Mouse (Mus musculus) intestine, embryonic 14.5 days (tissue): ENCODE results near the gene Fxn. TPM values are rescaled to one million over a fixed set of nuclear protein-coding genes. Genes with fewer than 3 reads are reported as not detected.
A peak's percentile ranks its signal among the peaks of the same experiment; 100 is the strongest.

Source experiments
- ATAC-seq: fragments of 200-750 bp; cut with Nextera tagmentation; replicated peaks from 2 replicates; pipeline ENCODE4 v1.8.0; 2017; ENCODE audit warnings: low read depth, moderate number of reproducible peaks, moderate TSS enrichment, moderate library complexity; ENCODE audit not compliant: low FRiP score, low TSS enrichment
- DNase-seq: peaks from one replicate; pipeline ENCODE4 v3.0.0-alpha.2; 2018; ENCODE audit warnings: low spot score
- H3K27ac ChIP-seq: fragments of 300-500 bp; sonication (generic); 2 replicates; pipeline ENCODE4 v1.5.1; 2014; ENCODE audit warnings: low read depth, mild to moderate bottlenecking, control low read depth
- H3K27me3 ChIP-seq: fragments of 300-500 bp; sonication (generic); replicated peaks from 2 replicates; pipeline ENCODE4 v1.6.1; 2014; ENCODE audit warnings: low read length, control low read depth; ENCODE audit not compliant: control insufficient read depth, insufficient read depth
- H3K36me3 ChIP-seq: fragments of 300-500 bp; sonication (generic); 2 replicates; pipeline ENCODE4 v1.6.1; 2014; ENCODE audit warnings: low read length, control low read depth; ENCODE audit not compliant: control insufficient read depth, insufficient read depth
- H3K4me1 ChIP-seq: fragments of 300-500 bp; sonication (generic); replicated peaks from 2 replicates; pipeline ENCODE4 v1.6.1; 2014; ENCODE audit warnings: low read length, control low read depth, mixed read lengths; ENCODE audit not compliant: control insufficient read depth, insufficient read depth
- H3K4me2 ChIP-seq: fragments of 300-500 bp; sonication (generic); 2 replicates; pipeline ENCODE4 v1.6.1; 2014; ENCODE audit warnings: low read length
- H3K4me3 ChIP-seq: fragments of 300-500 bp; sonication (generic); 2 replicates; pipeline ENCODE4 v1.5.1; 2014; ENCODE audit warnings: low read depth, low read length, control low read depth, mixed read lengths
- H3K9ac ChIP-seq: fragments of 300-500 bp; sonication (generic); 2 replicates; pipeline ENCODE4 v1.6.1; 2014; ENCODE audit warnings: mild to moderate bottlenecking, low read length
- H3K9me3 ChIP-seq: fragments of 300-500 bp; sonication (generic); 2 replicates; pipeline ENCODE4 v1.6.1; 2016; ENCODE audit warnings: low read length, control low read depth; ENCODE audit not compliant: control insufficient read depth
- WGBS: fragments of 180-500 bp; shearing (Covaris S2); extraction: QIAGEN DNeasy Blood & Tissue Kit; methylation state at CpG from one replicate; pipeline ENCODE4 v1.1.7; 2014; 5-methylcytosine and 5-hydroxymethylcytosine counted together
- polyA plus RNA-seq: library from polyadenylated mRNA; unstranded; fragments of >200 nt; fragmentation: Nextera tagmentation; extraction: Ambion mirVana; gene quantifications from 2 replicates; pipeline ENCODE4 v1.2.1, GENCODE M21; 2014

Gene Fxn
- polyA plus RNA-seq, 1 experiment from 2014 or later, result 46.5 TPM

DNA sequence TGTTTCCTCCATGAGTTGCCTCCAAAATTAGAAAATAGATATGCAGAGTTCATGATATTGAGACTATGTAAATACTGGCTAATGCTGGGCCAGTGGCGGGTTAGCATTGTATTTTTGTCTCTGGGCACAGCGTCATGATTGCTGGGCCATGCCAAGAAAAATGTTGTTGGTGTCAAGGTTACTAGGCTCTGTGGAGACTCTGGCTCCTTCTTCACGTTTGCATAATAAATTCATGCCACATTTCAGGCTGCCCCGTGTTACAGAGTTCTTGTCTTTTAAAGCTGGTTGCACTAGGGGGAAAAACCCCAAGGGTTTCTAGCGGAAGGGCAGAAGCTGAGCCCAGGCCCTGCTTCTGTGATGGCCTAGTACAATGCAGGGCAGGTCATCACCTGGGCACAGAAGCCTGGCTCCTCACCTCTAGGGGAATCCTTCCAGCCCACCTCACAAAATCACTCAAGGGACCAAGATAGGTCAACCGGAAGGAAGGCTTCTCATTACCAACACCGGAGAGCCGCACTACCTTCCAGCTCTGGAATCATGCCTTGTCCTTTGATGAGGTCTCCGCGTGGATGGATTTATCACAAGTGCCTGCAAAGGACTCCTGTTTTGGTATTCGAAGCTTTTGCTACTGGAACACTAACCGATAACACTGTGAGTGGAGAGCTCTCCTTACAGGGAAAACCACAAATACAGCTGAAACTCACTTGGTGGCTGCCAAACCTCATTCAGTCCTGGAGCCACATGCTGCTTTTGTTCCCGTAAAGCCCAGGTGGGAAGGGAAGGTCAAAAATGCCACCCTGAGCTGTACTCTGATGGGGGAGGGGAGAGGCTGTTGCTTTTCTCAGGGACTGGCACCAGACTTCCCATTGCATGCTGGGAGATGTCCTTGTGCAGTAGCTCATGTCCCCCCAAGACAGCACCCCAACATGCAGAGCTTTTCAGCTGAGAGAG, 27.1 kb upstream of the Fxn start:
- H3K9ac ChIP-seq, result no peak overlapping the region
- ATAC-seq, result no peak
- no peak overlapping the region for H3K4me2 ChIP-seq
- DNase-seq, result no peak
- H3K4me3 ChIP-seq, result no peak overlapping the region
- no peaks in the 10 kb centered on the region for H3K9me3 ChIP-seq
- H3K27me3 ChIP-seq, result no peaks in the 10 kb centered on the region
- H3K36me3 ChIP-seq, result no peaks in the 10 kb centered on the region
- 65% methylated on average over 13 of the region's 13 CpGs for WGBS
- no peak overlapping the region for H3K27ac ChIP-seq
- 0 out of 2 replicates have a peak, but pooled peaks cover 9% of the 10 kb centered on the region for H3K4me1 ChIP-seq

DNA sequence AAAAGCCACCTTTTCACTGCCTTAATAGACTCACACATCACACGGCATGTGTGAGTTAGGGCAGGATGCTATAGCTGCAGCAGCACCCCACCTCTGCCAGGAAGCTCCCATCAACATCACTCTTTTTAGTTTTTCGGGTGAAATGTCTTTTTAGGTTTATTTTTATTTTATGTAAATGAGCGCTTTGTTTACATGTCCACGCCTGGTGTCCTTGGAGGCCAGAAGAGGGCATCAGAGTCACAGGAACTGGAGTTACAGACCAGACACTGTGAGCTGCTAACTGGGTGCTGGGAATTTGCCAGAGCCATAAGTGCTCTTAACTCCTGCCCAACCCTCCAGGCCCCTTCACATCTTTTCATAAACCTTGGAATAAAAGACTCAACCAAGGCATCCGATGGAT, 25.9 kb upstream of the Fxn start:
- Histone ChIP-seq H3K27me3 (no peaks in the 10 kb centered on the region), H3K4me1 (0 out of 2 replicates have a peak, but pooled peaks cover 9% of the 10 kb centered on the region), H3K27ac (no peak overlapping the region), H3K36me3 (no peaks in the 10 kb centered on the region), H3K9me3 (no peaks in the 10 kb centered on the region), H3K4me2 (no peak overlapping the region), H3K9ac (no peak overlapping the region), H3K4me3 (no peak overlapping the region)
- no peak for ATAC-seq
- no peak for DNase-seq
- WGBS, result 91% methylated on average over 5 of the region's 5 CpGs

DNA sequence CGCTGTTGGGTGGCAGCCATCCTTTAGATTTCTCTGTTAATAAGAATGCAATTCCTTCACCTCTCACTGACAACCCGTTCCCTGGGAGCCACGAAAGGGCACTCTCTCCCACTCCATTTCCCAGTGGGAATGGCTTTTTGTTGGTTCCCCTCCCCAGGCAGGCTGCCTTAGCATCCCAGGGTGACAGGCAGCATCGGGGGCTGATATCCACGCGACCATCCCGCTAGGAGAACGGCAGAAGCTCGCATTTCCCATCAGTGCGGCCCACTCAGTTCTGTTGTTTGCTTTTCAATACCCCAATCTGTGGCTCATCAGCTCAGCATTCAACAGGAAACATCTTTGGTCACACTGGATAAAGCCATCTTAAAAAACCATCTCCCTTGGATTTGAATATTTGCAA, 21.8 kb upstream of the Fxn start:
- ATAC-seq (no peak), DNase-seq (no peak)
- Histone ChIP-seq H3K4me2 (no peak overlapping the region), H3K9me3 (no peaks in the 10 kb centered on the region), H3K9ac (no peak overlapping the region), H3K4me3 (no peak overlapping the region), H3K4me1 (no peaks in the 10 kb centered on the region), H3K27me3 (no peaks in the 10 kb centered on the region), H3K36me3 (no peaks in the 10 kb centered on the region), H3K27ac (no peak overlapping the region)
- WGBS, result 59% methylated on average over 10 of the region's 10 CpGs

DNA sequence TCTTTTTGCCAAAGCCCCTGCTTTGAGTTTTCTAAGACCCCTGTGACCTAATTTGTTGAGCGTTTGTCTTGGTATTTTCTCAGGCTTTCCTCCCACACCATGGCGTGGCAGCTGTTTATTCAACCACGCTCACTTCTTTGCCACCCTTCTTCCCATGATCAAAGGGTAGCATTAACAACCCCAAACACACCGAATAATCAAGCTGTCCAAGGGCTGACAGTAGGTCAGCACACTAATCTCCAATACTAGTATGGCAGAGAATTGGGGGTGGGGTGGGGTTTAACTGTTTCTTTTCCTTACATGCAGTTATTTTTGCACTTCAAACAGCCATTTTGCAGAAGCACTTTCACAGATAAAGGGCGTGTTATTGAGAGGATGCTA, 21.4 kb upstream of the Fxn start:
- Histone ChIP-seq H3K9ac (no peak overlapping the region), H3K27ac (no peak overlapping the region), H3K9me3 (no peaks in the 10 kb centered on the region), H3K4me1 (no peaks in the 10 kb centered on the region), H3K27me3 (no peaks in the 10 kb centered on the region), H3K36me3 (no peaks in the 10 kb centered on the region), H3K4me3 (no peak overlapping the region), H3K4me2 (no peak overlapping the region)
- 24% methylated on average over 5 of the region's 5 CpGs for WGBS
- ATAC-seq, result no peak
- DNase-seq, result no peak

DNA sequence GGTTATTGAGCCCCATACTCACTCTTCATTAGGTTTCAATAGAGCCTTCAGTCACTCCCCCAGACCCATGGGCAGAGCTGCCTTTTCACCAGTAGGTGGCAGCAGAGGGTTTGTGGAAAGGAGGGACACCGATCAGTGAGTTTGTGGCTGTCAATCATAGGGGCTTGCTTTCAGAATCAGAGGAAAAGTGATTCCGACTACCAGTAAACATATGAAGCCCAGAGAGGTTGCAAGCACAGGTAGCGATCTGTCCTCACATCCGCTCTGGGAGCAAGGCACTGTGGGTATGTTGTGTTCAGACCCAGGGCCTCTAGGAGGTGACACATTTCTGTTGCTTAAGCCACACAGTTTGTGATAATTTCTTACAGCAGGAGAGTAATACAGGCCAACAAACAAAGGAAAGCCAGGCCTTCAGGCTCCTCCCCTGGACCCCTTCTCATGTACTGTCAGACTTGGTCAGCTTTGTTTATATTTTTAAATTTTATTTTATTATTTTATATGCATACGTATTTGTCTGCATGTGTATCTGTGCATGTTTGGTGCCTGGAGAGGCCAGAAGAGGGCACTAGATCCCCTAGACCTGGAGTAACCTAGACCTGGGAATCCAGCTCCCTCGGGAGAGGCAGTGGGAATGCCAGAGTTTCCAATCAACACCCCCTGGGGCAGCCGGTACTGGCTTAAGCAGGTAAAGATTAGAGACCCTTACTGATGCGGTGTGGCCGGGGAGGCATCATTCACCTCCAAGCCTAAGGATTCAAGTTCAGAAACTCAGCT, 20.8 kb upstream of the Fxn start:
- ATAC-seq, result peak; percentile 84
- 10% methylated on average over 9 of the region's 9 CpGs for WGBS
- Histone ChIP-seq H3K4me2 (peak overlapping the region; percentile 32), H3K4me1 (no peaks in the 10 kb centered on the region), H3K27ac (no peak overlapping the region), H3K4me3 (peak overlapping the region; percentile 11; the same call in 1 of the 2 replicates), H3K9ac (no peak overlapping the region), H3K27me3 (no peaks in the 10 kb centered on the region), H3K36me3 (no peaks in the 10 kb centered on the region), H3K9me3 (no peaks in the 10 kb centered on the region)
- peak; percentile 82 for DNase-seq

DNA sequence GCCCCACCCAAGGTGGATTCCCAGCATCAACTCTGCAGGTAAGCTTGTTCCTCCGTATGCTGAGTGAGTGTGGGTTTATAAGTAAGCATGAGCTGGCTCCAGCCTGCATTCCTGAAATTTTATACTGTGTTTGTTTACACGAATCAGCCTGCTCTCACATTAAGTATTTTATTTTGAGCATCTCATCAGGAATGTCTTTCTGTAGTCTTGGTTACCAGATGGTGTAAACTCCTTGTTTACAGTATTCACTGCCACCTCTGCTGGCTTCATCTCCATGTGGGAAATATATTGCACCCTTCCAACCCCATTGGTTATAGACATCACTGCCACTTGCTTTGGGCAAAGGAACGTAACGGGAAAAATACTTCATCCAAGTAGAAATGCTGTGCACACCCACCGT, 13.1 kb upstream of the Fxn start:
- no peaks in the 10 kb centered on the region; the same call in 1 of the 2 replicates for H3K36me3 ChIP-seq
- DNase-seq, result no peak
- no peak overlapping the region for H3K9ac ChIP-seq
- no peaks in the 10 kb centered on the region for H3K9me3 ChIP-seq
- no peak overlapping the region for H3K4me2 ChIP-seq
- no peaks in the 10 kb centered on the region for H3K4me1 ChIP-seq
- no peak for ATAC-seq
- WGBS, result 61% methylated on average over 5 of the region's 5 CpGs
- H3K27ac ChIP-seq, result no peak overlapping the region
- no peak overlapping the region for H3K4me3 ChIP-seq
- no peaks in the 10 kb centered on the region for H3K27me3 ChIP-seq

DNA sequence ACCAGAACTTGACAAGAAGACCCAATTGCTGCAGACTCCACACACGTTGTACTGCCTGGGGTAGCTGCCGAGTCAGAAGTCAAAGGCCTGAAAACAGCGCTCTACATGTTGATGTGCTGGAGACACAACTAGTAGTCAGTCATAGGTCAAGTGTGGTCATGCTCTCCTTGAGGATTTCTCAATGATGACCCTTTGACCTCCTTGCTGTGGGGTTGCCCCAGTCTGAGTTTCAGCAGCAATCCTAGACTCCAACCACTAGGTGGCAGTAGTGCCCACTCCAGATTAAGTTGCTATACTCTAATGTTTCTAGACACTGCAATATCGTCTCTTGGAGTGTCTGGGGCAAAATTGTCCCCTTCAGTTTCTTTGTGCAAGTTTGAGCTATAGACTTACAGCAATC, 3.8 kb upstream of the Fxn start:
- H3K36me3 ChIP-seq, result no peaks in the 10 kb centered on the region
- no peak overlapping the region for H3K27ac ChIP-seq
- H3K9ac ChIP-seq, result no peak overlapping the region
- ATAC-seq (no peak), DNase-seq (peak; percentile 60)
- no peak overlapping the region for H3K4me3 ChIP-seq
- 62% methylated on average over 4 of the region's 4 CpGs for WGBS
- H3K9me3 ChIP-seq, result no peaks in the 10 kb centered on the region
- H3K4me2 ChIP-seq, result no peak overlapping the region
- H3K4me1 ChIP-seq, result peaks cover under 1% of the 10 kb centered on the region
- H3K27me3 ChIP-seq, result no peaks in the 10 kb centered on the region

DNA sequence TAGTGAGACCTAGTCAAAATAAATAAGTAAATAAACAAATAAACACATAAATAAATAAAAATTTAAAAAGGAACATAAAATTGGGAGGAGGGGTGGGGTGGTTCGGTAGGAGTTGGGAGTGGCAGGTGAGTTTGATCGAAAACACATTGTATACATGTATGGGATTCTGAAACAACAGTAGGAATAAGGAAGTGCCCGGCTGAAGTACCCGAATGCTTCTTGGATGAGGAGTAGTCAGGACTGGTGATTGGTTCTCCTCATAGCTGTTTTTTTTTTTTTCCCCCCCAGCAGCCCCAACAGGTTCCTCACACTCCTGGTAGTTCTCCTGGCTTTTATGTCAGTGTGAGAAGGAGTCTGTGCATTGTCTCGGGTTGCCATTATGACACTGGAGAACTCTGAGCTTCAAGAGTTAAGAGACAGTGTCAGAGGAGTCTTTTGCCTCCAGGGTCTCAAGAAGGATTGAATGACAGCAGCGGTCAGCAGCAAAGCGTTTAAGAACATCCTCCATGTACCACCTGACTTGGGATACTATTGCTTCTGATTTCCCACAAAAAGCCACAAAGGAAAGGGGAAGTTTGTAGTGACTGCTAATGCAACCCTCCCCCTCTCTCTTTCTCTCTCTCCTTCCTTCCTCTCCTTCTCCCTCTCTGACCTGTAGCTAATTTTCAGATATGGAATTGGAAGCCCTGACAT, 1.0 kb upstream of the Fxn start:
- ATAC-seq (no peak; the same call in 1 of the 2 replicates), DNase-seq (no peak)
- Histone ChIP-seq H3K27ac (no peak overlapping the region), H3K4me2 (peak overlapping the region; percentile 84), H3K9me3 (no peaks in the 10 kb centered on the region), H3K36me3 (no peaks in the 10 kb centered on the region; the same call in 1 of the 2 replicates), H3K4me3 (peak overlapping the region; percentile 69), H3K27me3 (no peaks in the 10 kb centered on the region), H3K9ac (no peak overlapping the region), H3K4me1 (peaks cover 5% of the 10 kb centered on the region)
- 67% methylated on average over 7 of the region's 7 CpGs for WGBS
